Mouse (Mus musculus) forebrain, embryonic 13.5 days (tissue): Measurements from ENCODE around the gene Krt32. TPM values are rescaled to one million over a fixed set of nuclear protein-coding genes. Genes with fewer than 3 reads are reported as not detected.

Experiments used
- ATAC-seq: fragments of 200-750 bp; cut with Nextera tagmentation; 2 replicates; pipeline ENCODE4 v1.8.0; 2017
- H3K27ac ChIP-seq: fragments of 300-500 bp; sonication (generic); 2 replicates; pipeline ENCODE4 v1.5.1; 2015; ENCODE audit warnings: inconsistent platforms, mild to moderate bottlenecking, moderate library complexity
- H3K27me3 ChIP-seq: fragments of 300-500 bp; sonication (generic); 2 replicates; pipeline ENCODE4 v1.6.1; 2015; ENCODE audit warnings: mild to moderate bottlenecking, inconsistent platforms
- H3K36me3 ChIP-seq: fragments of 300-500 bp; sonication (generic); 2 replicates; pipeline ENCODE4 v1.6.1; 2015; ENCODE audit warnings: mild to moderate bottlenecking, inconsistent platforms; ENCODE audit not compliant: poor library complexity, severe bottlenecking
- H3K4me1 ChIP-seq: fragments of 300-500 bp; sonication (generic); 2 replicates; pipeline ENCODE4 v1.6.1; 2015; ENCODE audit warnings: inconsistent platforms
- H3K4me2 ChIP-seq: fragments of 300-500 bp; sonication (generic); 2 replicates; pipeline ENCODE4 v1.6.1; 2015; ENCODE audit warnings: inconsistent platforms, mild to moderate bottlenecking, moderate library complexity
- H3K4me3 ChIP-seq: fragments of 300-500 bp; sonication (generic); 2 replicates; pipeline ENCODE4 v1.5.1; 2015; ENCODE audit warnings: mild to moderate bottlenecking, inconsistent platforms
- H3K9ac ChIP-seq: fragments of 300-500 bp; sonication (generic); 2 replicates; pipeline ENCODE4 v1.6.1; 2015; ENCODE audit warnings: mild to moderate bottlenecking, inconsistent platforms
- H3K9me3 ChIP-seq: fragments of 300-500 bp; sonication (generic); replicated peaks from 2 replicates; pipeline ENCODE4 v1.6.1; 2016; ENCODE audit warnings: inconsistent platforms
- WGBS: fragments of 180-500 bp; shearing (Covaris S2); methylation state at CpG from one replicate; pipeline ENCODE4 v1.1.7; 2015; 5-methylcytosine and 5-hydroxymethylcytosine counted together
- polyA plus RNA-seq: library from polyadenylated mRNA; unstranded; fragments of >200 nt; fragmentation: Nextera tagmentation; extraction: Ambion mirVana; gene quantifications from 2 replicates; pipeline ENCODE4 v1.2.1, GENCODE M21; 2015

The Krt32 gene
- not detected in 2 replicates for polyA plus RNA-seq

DNA sequence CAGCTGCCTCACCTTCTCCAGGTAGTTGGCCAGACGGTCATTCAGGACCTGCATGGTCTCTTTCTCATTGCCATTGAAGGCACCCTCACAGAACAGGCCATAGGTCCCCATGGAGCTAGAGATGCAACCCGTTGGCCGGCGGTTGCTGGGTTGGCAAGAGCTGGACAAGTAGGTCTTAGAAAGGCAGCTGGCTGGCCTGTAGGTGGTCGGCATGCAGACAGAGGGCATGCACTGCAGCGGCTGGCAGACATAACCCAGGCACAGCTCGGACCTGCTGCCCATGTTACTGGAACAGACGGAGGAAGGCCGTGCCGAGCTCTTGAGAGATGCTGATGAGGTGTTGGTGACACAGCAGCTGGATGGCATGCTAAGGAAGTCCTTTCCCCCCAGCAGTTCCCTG is at the start of gene Krt32:
Gene Krt32, minus strand, starts transcription at position 366 of the 400 bp plus-strand sequence.
- Histone ChIP-seq H3K4me2 (no peak within 1 kb of the TSS), H3K27me3 (no peaks in the 10 kb centered on the region), H3K9me3 (no peaks in the 10 kb centered on the region), H3K36me3 (no peaks in the 10 kb centered on the region), H3K9ac (no peak within 1 kb of the TSS), H3K27ac (no peak within 1 kb of the TSS), H3K4me3 (no peak within 1 kb of the TSS), H3K4me1 (no peaks in the 10 kb centered on the region)
- no peak for ATAC-seq
- 93% methylated on average over 10 of the region's 10 CpGs for WGBS

DNA sequence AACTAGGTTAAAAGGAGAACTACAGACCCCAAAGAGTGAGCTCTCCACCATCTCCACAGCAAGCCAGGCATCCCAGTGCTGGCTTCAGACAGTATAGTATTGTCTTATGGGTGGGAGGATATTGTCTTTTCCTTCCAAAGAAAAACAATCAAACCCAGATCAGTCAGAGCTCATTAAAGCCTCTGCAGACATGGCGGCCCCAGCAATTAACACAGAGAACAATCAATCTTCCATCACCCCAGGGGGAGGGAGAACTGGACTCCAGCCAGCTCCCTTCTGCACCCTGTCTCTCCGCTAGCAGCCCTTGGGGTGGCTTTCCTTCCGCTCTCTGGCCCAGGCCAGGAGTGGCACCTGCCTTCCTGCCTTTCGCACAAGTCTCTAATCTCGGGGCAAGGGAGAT is 49.7 kb upstream of the Krt32 start:
- 27% methylated on average over 5 of the region's 5 CpGs for WGBS
- no peak; the same call in 1 of the 2 replicates for ATAC-seq
- H3K36me3 ChIP-seq = no peaks in the 10 kb centered on the region
- no peak overlapping the region for H3K9ac ChIP-seq
- H3K4me2 ChIP-seq = no peak overlapping the region
- H3K4me3 ChIP-seq = no peak overlapping the region
- no peaks in the 10 kb centered on the region for H3K9me3 ChIP-seq
- peaks cover 22% of the 10 kb centered on the region for H3K4me1 ChIP-seq
- H3K27ac ChIP-seq = no peak overlapping the region
- no peaks in the 10 kb centered on the region for H3K27me3 ChIP-seq

DNA sequence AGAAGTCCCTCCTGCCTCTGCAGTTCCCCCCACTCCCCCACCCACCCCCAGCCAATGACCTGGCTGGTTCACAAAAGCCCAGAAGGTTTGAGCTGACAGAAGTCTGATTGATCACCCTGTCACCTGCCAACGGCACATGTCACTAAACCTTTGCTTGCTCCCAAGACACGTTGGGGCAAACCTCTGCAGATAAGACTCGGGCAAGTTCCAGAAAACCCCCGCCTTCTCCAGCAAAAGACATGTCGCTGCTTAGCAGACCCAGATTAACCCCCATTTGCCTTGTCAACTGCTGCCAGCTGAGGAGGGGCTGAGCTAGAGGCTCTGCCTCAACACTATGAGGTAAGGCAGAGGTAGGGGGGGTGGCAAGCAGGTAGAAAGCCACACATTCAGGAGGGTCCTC is 48.5 kb upstream of the Krt32 start:
- H3K27ac ChIP-seq = no peak overlapping the region
- H3K4me1 ChIP-seq = peaks cover 22% of the 10 kb centered on the region
- no peak overlapping the region for H3K4me3 ChIP-seq
- no peaks in the 10 kb centered on the region for H3K36me3 ChIP-seq
- H3K4me2 ChIP-seq = no peak overlapping the region
- H3K27me3 ChIP-seq = no peaks in the 10 kb centered on the region
- ATAC-seq = no peak
- no peak overlapping the region for H3K9ac ChIP-seq
- WGBS = 48% methylated on average over 5 of the region's 5 CpGs
- H3K9me3 ChIP-seq = no peaks in the 10 kb centered on the region

DNA sequence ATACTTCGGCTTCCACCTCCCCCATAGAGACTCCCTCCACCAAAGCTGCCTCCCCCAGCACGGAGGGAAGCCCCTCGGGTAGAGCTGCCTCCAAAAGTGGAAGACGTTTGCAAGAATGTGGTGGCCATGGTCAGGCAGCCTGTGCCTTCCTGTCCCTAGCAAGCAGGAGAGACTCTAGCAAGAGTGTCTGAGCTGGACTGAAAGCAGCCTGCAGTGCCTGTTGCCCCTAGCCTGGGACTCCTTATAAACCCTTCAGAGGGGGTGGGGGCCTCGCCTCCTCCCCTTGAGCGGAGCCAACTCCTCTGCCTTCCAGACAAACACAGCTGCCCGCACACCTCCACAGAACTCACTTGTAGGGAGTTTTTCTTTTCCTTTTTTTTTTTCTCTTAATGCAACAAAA is 47.7 kb upstream of the Krt32 start, which contains the start of gene Krt15:
Gene Krt15, minus strand, starts transcription at position 198 of the 400 bp plus-strand sequence.
- no peak within 1 kb of the TSS for H3K9ac ChIP-seq
- H3K4me3 ChIP-seq = no peak within 1 kb of the TSS
- H3K4me1 ChIP-seq = peaks cover 22% of the 10 kb centered on the region
- H3K4me2 ChIP-seq = no peak within 1 kb of the TSS
- no peak for ATAC-seq
- no peaks in the 10 kb centered on the region for H3K27me3 ChIP-seq
- 76% methylated on average over 7 of the region's 7 CpGs for WGBS
- H3K36me3 ChIP-seq = no peaks in the 10 kb centered on the region
- no peak within 1 kb of the TSS for H3K27ac ChIP-seq
- H3K9me3 ChIP-seq = no peaks in the 10 kb centered on the region

DNA sequence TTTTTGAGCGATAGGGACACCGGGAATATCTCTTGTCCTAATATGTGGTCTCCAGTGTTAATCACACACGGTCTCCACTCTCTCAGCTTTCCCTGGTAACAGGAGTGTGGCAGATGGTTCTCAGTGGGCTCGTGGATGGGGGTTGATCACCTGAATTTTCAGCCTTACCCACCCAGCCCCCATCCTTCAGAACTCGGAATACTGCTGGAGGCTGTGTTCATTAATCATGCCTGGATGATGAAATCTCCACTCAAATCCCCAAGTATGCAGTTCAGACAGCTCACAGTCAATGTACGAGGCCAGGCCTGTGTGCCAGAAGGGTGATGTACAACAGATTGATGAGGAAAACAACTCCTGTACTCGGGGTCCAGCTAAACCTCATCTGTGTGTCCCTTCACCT is 36.9 kb upstream of the Krt32 start:
- H3K27me3 ChIP-seq = no peaks in the 10 kb centered on the region
- no peaks in the 10 kb centered on the region for H3K36me3 ChIP-seq
- H3K9me3 ChIP-seq = no peaks in the 10 kb centered on the region
- no peaks in the 10 kb centered on the region for H3K4me1 ChIP-seq
- H3K4me2 ChIP-seq = no peak overlapping the region
- H3K9ac ChIP-seq = no peak overlapping the region
- H3K4me3 ChIP-seq = no peak overlapping the region
- no peak for ATAC-seq
- 90% methylated on average over 7 of the region's 7 CpGs for WGBS
- H3K27ac ChIP-seq = no peak overlapping the region

DNA sequence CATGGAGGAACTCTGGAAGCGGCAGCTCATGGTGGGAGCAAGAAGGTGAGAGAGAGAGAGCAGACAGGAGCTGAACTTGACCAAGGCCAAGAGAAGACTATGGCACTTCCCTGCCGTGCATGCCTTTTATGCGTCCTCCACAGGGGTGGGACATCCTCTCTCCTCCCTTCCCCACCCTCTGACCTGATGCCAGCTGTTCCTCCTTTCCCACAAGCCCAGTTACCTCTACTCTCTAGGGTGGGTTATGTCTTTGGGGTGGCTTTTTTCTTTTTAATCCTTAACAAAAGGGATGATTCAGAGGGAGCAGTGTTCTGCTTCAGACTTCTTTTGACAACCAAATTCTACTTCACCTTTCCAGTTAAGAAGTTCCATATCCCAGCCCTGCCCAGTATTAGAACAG is 33.4 kb upstream of the Krt32 start, which contains the start of gene Krt13:
Gene Krt13, minus strand, starts transcription at position 101 of the 400 bp plus-strand sequence.
- Histone ChIP-seq H3K4me2 (no peak within 1 kb of the TSS), H3K4me1 (no peaks in the 10 kb centered on the region), H3K27me3 (no peaks in the 10 kb centered on the region), H3K9me3 (no peaks in the 10 kb centered on the region), H3K9ac (no peak within 1 kb of the TSS), H3K36me3 (no peaks in the 10 kb centered on the region), H3K27ac (no peak within 1 kb of the TSS), H3K4me3 (no peak within 1 kb of the TSS)
- 88% methylated on average over 3 of the region's 3 CpGs for WGBS
- ATAC-seq = no peak

DNA sequence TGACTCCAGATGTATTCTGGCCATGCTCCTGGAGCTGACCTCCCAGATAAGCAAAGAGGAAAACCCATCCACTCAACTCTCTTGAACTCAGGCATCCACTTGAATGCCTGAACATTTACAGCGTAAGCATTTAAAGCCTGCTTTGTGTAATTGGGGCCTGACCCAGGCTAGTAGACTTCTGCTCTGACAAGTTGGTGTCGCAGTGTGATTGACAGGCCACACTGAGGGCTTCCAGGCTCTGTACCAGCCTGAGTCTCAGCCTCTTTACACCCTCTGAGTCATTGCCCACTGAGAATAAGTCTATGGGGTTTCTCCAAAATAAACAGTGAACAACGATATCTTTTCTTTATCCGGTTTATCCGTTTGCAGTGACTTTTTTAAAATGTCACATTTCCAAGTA is 32.3 kb upstream of the Krt32 start:
- Histone ChIP-seq H3K9ac (no peak overlapping the region), H3K27ac (no peak overlapping the region), H3K4me2 (no peak overlapping the region), H3K4me3 (no peak overlapping the region), H3K36me3 (no peaks in the 10 kb centered on the region), H3K27me3 (no peaks in the 10 kb centered on the region), H3K4me1 (no peaks in the 10 kb centered on the region), H3K9me3 (no peaks in the 10 kb centered on the region)
- no peak for ATAC-seq
- WGBS = 92% methylated on average over 5 of the region's 5 CpGs

DNA sequence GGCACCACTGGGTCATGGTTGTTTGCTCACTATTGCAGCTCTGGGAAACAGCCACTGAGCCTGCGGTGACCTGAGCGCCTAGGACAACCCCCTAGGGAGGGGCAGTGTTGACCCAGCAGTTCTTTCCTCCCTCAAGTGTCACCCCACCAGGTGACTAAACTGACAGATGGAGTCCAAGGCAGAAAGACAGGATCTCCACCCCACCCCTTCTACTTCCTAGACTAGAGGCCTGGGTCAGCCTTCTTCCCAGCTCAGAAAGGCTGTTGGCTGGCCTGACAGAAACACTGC is 25.7 kb upstream of the Krt32 start:
- no peak overlapping the region for H3K4me2 ChIP-seq
- no peaks in the 10 kb centered on the region for H3K36me3 ChIP-seq
- H3K9me3 ChIP-seq = no peaks in the 10 kb centered on the region
- H3K27me3 ChIP-seq = no peaks in the 10 kb centered on the region
- no peaks in the 10 kb centered on the region for H3K4me1 ChIP-seq
- H3K9ac ChIP-seq = no peak overlapping the region
- no peak overlapping the region for H3K27ac ChIP-seq
- ATAC-seq = no peak
- H3K4me3 ChIP-seq = no peak overlapping the region
- WGBS = 97% methylated on average over 2 of the region's 2 CpGs

DNA sequence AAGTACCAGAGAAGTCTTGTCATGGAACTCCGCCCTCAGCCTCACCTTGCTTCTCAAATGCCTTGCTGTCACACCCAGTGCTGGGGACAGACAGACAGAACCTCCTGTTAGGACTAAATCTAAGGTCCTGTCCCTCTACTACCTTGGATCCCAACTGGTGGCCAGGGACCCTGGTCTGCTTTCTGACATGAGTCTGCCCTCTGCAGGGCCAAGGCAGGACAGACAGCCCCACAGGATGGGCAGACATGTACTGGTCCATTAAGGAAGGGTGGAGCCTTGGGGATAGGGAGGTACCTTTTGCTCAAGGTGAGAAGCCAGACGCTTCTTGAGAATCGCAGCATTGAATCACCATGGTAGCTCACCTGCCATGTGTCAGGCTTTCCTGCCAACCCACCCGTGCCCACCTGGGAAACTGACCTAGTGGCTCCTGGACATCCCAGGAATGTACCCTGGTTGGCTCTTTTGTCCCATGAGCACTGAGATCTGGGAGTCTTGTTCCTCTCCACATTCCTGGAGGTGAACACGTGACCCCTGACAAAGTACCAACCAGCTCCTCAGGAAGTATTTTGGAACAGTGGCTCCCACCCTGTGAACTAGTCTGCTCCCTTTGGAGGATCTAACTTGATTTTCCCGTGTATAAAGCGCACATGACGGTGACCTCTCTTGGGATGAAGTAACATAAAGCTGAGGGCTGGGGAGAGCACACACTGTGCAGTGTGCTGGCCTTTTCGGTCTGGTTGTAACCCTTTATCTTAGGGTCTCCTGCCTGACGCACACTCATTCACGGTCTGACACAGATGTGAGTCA is 25.1 kb upstream of the Krt32 start:
- H3K4me3 ChIP-seq = no peak overlapping the region
- no peak for ATAC-seq
- no peak overlapping the region for H3K4me2 ChIP-seq
- WGBS = 87% methylated on average over 11 of the region's 11 CpGs
- no peaks in the 10 kb centered on the region for H3K36me3 ChIP-seq
- H3K4me1 ChIP-seq = no peaks in the 10 kb centered on the region
- H3K27ac ChIP-seq = no peak overlapping the region
- H3K9ac ChIP-seq = no peak overlapping the region
- no peaks in the 10 kb centered on the region for H3K9me3 ChIP-seq
- no peaks in the 10 kb centered on the region for H3K27me3 ChIP-seq

DNA sequence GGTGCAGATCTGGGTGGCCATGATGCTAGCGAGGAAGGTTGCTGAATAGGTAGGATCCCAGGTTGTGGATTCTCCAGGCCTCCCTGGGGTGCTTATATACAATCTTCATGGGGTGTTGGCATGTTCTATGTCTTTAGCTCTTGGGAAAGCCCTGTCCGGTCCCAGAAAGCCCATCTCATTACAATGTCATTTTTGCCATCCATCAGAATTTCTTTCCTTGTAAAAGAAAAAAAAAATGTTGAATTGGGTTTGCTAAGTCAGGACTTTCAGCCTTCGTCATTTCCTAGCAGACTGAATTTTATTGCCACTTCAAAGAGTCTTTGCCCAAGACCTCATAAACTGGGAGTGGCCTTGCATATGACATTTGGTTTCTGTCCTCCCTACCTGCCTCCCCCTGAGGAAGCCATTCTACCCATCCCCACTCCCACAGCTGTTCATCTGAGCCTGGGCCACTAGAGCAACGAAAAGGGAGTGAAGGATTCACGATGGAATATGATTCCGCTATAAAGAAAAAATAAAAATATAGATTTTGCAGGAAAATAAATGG is 17.6 kb upstream of the Krt32 start, which contains the start of gene Krt36:
Gene Krt36, minus strand, starts transcription at position 51 of the 547 bp plus-strand sequence.
- ATAC-seq = no peak
- no peaks in the 10 kb centered on the region for H3K4me1 ChIP-seq
- 91% methylated on average over 6 of the region's 6 CpGs for WGBS

DNA sequence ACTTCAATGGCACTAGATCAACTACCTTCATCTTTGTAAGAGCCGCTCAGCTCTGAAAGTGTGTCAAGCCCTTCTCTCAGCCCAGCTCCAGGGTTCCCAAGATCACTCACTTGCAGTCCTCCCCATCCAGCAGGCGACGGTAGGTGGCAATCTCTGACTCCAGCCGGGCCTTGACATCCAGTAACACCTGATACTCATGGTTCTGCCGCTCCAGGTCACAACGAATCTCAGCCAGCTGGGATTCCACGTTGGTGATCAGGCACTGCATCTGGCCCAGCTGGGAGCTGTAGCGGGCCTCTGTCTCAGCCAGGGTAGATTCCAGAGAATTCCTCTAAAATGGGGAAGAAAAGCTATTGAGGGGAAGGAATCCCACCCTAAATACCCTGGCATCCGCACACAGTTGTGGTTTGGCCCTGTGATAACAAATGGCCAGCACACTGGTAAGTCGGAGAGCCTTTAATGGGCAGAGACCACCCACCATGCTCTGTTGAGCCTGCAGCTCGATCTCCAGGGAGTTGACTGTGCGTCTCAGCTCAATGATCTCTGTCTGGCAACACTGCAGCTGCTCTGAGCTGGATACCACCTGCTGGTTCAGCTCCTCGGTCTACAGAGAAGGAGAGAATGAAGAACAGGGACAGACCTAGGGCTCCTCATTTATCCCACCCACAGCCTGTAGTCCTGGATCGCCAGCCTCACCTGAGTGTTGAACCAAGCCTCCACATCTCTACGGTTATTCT is 14.8 kb upstream of the Krt32 start:
- 72% methylated on average over 15 of the region's 15 CpGs for WGBS
- no peak for ATAC-seq
- no peaks in the 10 kb centered on the region for H3K27me3 ChIP-seq
- H3K4me1 ChIP-seq = no peaks in the 10 kb centered on the region
- H3K4me3 ChIP-seq = no peak overlapping the region
- no peak overlapping the region for H3K4me2 ChIP-seq
- H3K9ac ChIP-seq = no peak overlapping the region
- no peak overlapping the region for H3K27ac ChIP-seq
- no peaks in the 10 kb centered on the region for H3K36me3 ChIP-seq
- H3K9me3 ChIP-seq = no peaks in the 10 kb centered on the region

More for the DNA sequence above, 17.6 kb upstream of the Krt32 start, which contains the start of gene Krt36:
- Histone ChIP-seq H3K4me3 (no peak within 1 kb of the TSS), H3K27ac (no peak within 1 kb of the TSS), H3K36me3 (no peaks in the 10 kb centered on the region), H3K9ac (no peak within 1 kb of the TSS), H3K27me3 (no peaks in the 10 kb centered on the region), H3K9me3 (no peaks in the 10 kb centered on the region), H3K4me2 (no peak within 1 kb of the TSS)

DNA sequence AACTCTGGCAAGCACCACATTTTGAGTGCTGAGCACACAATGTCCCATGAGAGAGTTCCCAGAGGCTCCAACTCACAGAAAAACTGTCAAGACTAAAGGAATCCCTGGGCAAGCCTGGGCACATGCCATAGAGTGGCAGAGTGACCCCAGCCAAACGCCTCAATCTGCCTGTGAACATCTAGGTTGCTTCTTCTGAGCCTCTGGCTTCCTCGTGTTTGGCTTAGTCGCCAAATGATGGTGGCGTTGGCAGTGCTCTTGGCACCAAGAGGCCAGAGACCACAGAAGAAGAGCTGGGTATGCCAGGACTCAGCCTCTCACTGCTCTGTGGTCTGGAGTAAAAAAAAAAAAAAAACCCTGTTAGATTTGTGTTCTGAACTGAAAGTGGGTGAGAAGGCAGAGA is 12.4 kb upstream of the Krt32 start:
- WGBS = 78% methylated on average over 4 of the region's 4 CpGs
- Histone ChIP-seq H3K36me3 (no peaks in the 10 kb centered on the region), H3K9me3 (no peaks in the 10 kb centered on the region), H3K27me3 (no peaks in the 10 kb centered on the region), H3K4me1 (no peaks in the 10 kb centered on the region), H3K9ac (no peak overlapping the region), H3K4me2 (no peak overlapping the region), H3K27ac (no peak overlapping the region), H3K4me3 (no peak overlapping the region)
- no peak for ATAC-seq
